Mouse (Mus musculus) central nervous system, embryonic 11.5 days (tissue): ENCODE results near the gene Gprin1. TPM values are rescaled to one million over a fixed set of nuclear protein-coding genes. Genes with fewer than 3 reads are reported as not detected.

Experiments
- polyA plus RNA-seq: library from polyadenylated mRNA; depleted of rRNA; stranded (reverse); fragments of >200 nt; gene quantifications from 2 replicates; pipeline ENCODE4 v1.2.3, GENCODE M21; 2012; rRNA removed

Gene Gprin1
- polyA plus RNA-seq: 16.2 and 27.4 TPM in 2 replicates

GRCm38 (mm10) chr13:54749864-54750411 lies at the start of gene Gprin1:
Gprin1 (minus strand) TSS chr13:54749874.

GRCm38 (mm10) chr13:54788740-54789560 lies 39.3 kb upstream of the Gprin1 start, which contains the start of gene Tspan17:
Tspan17 (plus strand) TSS chr13:54789377.

DNA sequence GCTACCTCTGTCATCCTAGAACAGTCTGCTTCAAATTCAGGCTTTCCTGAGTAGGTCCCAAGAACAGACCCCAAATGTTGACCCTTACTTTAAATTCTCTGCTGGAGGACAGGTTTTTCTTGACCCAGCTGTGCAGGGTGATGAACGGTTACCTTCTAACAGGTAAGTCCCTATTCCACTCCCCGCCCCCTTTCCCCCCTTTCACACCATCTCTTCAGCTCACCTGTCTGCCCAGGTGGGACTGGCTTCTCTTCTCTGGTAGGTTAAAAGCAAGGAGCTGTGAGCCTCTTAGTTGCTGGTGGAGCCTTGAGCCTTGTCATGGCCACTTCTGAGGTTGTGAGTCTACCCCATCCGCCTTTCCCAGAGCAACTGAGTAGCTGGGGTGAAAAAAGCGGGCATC lies 34.0 kb upstream of the Gprin1 start, which contains the start of gene Eif4e1b:
Eif4e1b (plus strand) TSS at position 301 of the 400 bp plus-strand sequence.

GRCm38 (mm10) chr13:54766192-54766768 lies 16.6 kb upstream of the Gprin1 start, which contains the start of gene Sncb:
Sncb (minus strand) TSS chr13:54766595.

DNA sequence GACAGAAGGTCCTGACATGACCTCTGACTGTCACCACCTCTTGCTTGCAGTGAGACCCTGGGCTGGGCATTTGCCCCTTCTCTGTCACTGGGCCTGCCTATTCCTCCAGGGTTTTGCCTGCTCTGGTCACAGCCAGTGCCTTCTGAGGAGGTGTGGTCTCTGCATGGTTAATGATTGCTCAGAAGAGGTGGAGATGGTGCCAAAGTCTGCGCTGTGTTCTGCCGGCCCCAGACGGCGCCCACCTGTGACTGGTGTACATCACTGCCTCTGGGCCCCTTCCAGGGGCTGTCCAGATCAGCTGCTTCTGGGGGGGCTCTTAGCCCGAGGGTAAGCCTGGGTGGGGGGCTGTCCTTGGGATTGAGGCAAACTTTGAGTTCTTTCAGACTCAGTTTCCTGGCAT lies 48.4 kb downstream of the Gprin1 start, which contains the start of gene Cdhr2:
Cdhr2 (plus strand) TSS at position 219 of the 400 bp plus-strand sequence.

DNA sequence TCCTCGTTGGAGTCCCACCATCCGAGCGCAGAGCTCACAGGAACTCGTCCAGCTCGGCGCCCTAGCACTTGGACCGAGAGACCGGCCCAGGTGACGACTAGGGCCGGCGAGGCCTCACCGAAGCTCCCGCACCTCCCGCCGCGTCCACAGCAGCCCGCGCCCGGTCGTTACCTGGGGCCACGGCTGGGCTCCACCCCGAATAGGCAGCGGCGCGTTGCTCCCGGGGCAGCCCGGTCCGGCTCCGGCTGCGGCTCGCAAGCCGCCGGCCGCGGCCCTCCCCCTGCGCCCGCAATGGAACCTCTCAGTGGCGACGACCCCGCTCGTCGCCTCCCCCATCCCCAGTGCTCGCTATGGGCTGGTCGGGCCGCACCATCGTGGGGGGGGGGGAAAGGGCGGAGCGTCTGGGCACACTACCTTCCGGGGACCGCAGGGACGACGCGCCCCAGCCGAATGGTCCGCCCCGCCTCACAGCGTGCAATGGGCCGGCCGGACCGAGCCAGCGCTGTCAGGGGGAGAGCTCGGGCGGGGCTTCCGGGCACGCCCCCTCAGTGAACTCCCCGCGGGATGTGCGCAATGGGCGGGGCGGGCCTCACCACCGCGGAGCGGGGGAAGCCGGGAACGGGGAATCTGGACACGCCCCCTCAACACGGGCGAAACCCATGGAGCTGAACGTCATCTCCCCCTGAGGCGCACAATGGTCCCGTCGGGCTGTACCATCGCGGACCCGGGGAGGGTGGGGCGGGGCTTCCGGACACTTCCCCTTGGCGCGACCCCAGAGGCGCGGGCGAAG lies 55.9 kb downstream of the Gprin1 start, which contains the start of gene Rnf44:
Rnf44 (minus strand) TSS at position 350 of the 790 bp plus-strand sequence.

Other genes with a start within 250 kb of the Gprin1 start
- gene Simc1, start 246.1 kb downstream of the Gprin1 start, polyA plus RNA-seq: 15.9 and 25.4 TPM in 2 replicates
- 96.1 and 123 TPM in 2 replicates for gene 4833439L19Rik, start 184.4 kb downstream of the Gprin1 start, polyA plus RNA-seq
- gene Arl10, start 174.9 kb downstream of the Gprin1 start, polyA plus RNA-seq: 36.7 and 66.8 TPM in 2 replicates
- 54.7 and 57.8 TPM in 2 replicates for gene Nop16, start 159.8 kb downstream of the Gprin1 start, polyA plus RNA-seq
- 56.6 and 82.0 TPM in 2 replicates for gene Higd2a, start 159.7 kb downstream of the Gprin1 start, polyA plus RNA-seq
- 16.9 and 33.2 TPM in 2 replicates for gene Cltb, start 138.5 kb downstream of the Gprin1 start, polyA plus RNA-seq
- 57.7 and 76.1 TPM in 2 replicates for gene Faf2, start 128.1 kb downstream of the Gprin1 start, polyA plus RNA-seq
- 105 and 157 TPM in 2 replicates for gene Rnf44, start 56.0 kb downstream of the Gprin1 start, polyA plus RNA-seq
- 0.26 and 0.36 TPM in 2 replicates for gene Cdhr2, start 48.4 kb downstream of the Gprin1 start, polyA plus RNA-seq
- 2.1 TPM in 2 replicates for gene Sncb, start 16.7 kb upstream of the Gprin1 start, polyA plus RNA-seq
- gene Eif4e1b, start 34.1 kb upstream of the Gprin1 start, polyA plus RNA-seq: not detected in 2 replicates
- gene Tspan17, start 39.5 kb upstream of the Gprin1 start, polyA plus RNA-seq: 8.4 and 10.4 TPM in 2 replicates
- 3.1 and 5.1 TPM in 2 replicates for gene Unc5a, start 199.5 kb upstream of the Gprin1 start, polyA plus RNA-seq